Mouse (Mus musculus): ENCODE measurements around the gene Pdgfa.

The Pdgfa gene

GRCm38 (mm10) chr5:138994786-138995720, 2.1 kb downstream of the Pdgfa start:
- DNase-seq (ENCODE audit: low spot score in 2 of 2): peak; percentile 83 to 84

- DNase-seq (ENCODE audit: low spot score in 2 of 2): peak; percentile 49 to 50
Observed at GRCm38 (mm10) chr5:138994108-138994785, 2.9 kb downstream of the Pdgfa start.

GRCm38 (mm10) chr5:138993371-138994107, 3.6 kb downstream of the Pdgfa start:
- DNase-seq (ENCODE audit: low spot score in 2 of 2): no peak

- no peak for DNase-seq (ENCODE audit: low spot score in 2 of 2)
Observed at GRCm38 (mm10) chr5:138992611-138993370, 4.4 kb downstream of the Pdgfa start.

- DNase-seq (ENCODE audit: low spot score in 2 of 2): no peak
Observed at GRCm38 (mm10) chr5:138991734-138992133, 5.4 kb downstream of the Pdgfa start.

GRCm38 (mm10) chr5:138990659-138991380, 6.3 kb downstream of the Pdgfa start:
- DNase-seq (ENCODE audit: low spot score in 2 of 2): no peak

GRCm38 (mm10) chr5:138989567-138989966, 7.6 kb downstream of the Pdgfa start:
- DNase-seq (ENCODE audit: low spot score in 2 of 2): no peak

- peak in 1 of 2 experiments; percentile 57 for DNase-seq (ENCODE audit: low spot score in 2 of 2)
Observed at GRCm38 (mm10) chr5:138988764-138989163, 8.4 kb downstream of the Pdgfa start.

GRCm38 (mm10) chr5:138987994-138988393, 9.2 kb downstream of the Pdgfa start:
- no peak for DNase-seq (ENCODE audit: low spot score in 2 of 2)

GRCm38 (mm10) chr5:138981921-138982320, 15.2 kb downstream of the Pdgfa start:
- DNase-seq (ENCODE audit: low spot score in 2 of 2): no peak

- DNase-seq (ENCODE audit: low spot score in 2 of 2): no peak
Observed at GRCm38 (mm10) chr5:138980608-138981007, 16.6 kb downstream of the Pdgfa start.

- no peak for DNase-seq (ENCODE audit: low spot score in 2 of 2)
Observed at GRCm38 (mm10) chr5:138979840-138980239, 17.3 kb downstream of the Pdgfa start.

- DNase-seq (ENCODE audit: low spot score in 2 of 2): no peak
Observed at GRCm38 (mm10) chr5:138977759-138978158, 19.4 kb downstream of the Pdgfa start.

GRCm38 (mm10) chr5:138974911-138975485, 22.2 kb downstream of the Pdgfa start:
- DNase-seq (ENCODE audit: low spot score in 2 of 2): no peak

- DNase-seq (ENCODE audit: low spot score in 2 of 2): no peak
Observed at GRCm38 (mm10) chr5:138973480-138973879, 23.7 kb downstream of the Pdgfa start.

- DNase-seq (ENCODE audit: low spot score in 2 of 2): no peak
Observed at GRCm38 (mm10) chr5:138971405-138971804, 25.8 kb downstream of the Pdgfa start.

GRCm38 (mm10) chr5:138970056-138970490, 27.1 kb downstream of the Pdgfa start:
- peak in 1 of 2 experiments; percentile 57 for DNase-seq (ENCODE audit: low spot score in 2 of 2)

- DNase-seq (ENCODE audit: low spot score in 2 of 2): peak in 1 of 2 experiments; percentile 42
Observed at GRCm38 (mm10) chr5:138966033-138966724, 31.0 kb downstream of the Pdgfa start.

GRCm38 (mm10) chr5:138965590-138965989, 31.6 kb downstream of the Pdgfa start:
- no peak for DNase-seq (ENCODE audit: low spot score in 2 of 2)

GRCm38 (mm10) chr5:138956427-138956833, 40.7 kb downstream of the Pdgfa start:
- DNase-seq (ENCODE audit: low spot score in 2 of 2): no peak
